Mouse (Mus musculus) forebrain, embryonic 15.5 days (tissue): ENCODE results near the gene Vkorc1. TPM values are rescaled to one million over a fixed set of nuclear protein-coding genes. Genes with fewer than 3 reads are reported as not detected.
A peak's percentile ranks its signal among the peaks of the same experiment; 100 is the strongest.

Source experiments
- ATAC-seq: fragments of 200-750 bp; cut with Nextera tagmentation; replicated peaks from 2 replicates; pipeline ENCODE4 v1.8.0; 2017; ENCODE audit warnings: mild to moderate bottlenecking, moderate TSS enrichment, moderate library complexity
- H3K27ac ChIP-seq: fragments of 300-500 bp; sonication (generic); replicated peaks from 2 replicates; pipeline ENCODE4 v1.5.1; 2015; ENCODE audit warnings: mild to moderate bottlenecking, inconsistent platforms
- H3K27me3 ChIP-seq: fragments of 300-500 bp; sonication (generic); 2 replicates; pipeline ENCODE4 v1.6.1; 2015; ENCODE audit warnings: inconsistent platforms
- H3K36me3 ChIP-seq: fragments of 300-500 bp; sonication (generic); 2 replicates; pipeline ENCODE4 v1.6.1; 2015; ENCODE audit warnings: mild to moderate bottlenecking, inconsistent platforms
- H3K4me1 ChIP-seq: fragments of 300-500 bp; sonication (generic); 2 replicates; pipeline ENCODE4 v1.6.1; 2015; ENCODE audit warnings: inconsistent platforms
- H3K4me2 ChIP-seq: fragments of 300-500 bp; sonication (generic); replicated peaks from 2 replicates; pipeline ENCODE4 v1.6.1; 2015; ENCODE audit warnings: mild to moderate bottlenecking, inconsistent platforms
- H3K4me3 ChIP-seq: fragments of 300-500 bp; sonication (generic); 2 replicates; pipeline ENCODE4 v1.5.1; 2015; ENCODE audit warnings: mild to moderate bottlenecking, inconsistent platforms
- H3K9ac ChIP-seq: fragments of 300-500 bp; sonication (generic); replicated peaks from 2 replicates; pipeline ENCODE4 v1.6.1; 2015; ENCODE audit warnings: mild to moderate bottlenecking, inconsistent platforms
- H3K9me3 ChIP-seq: fragments of 300-500 bp; sonication (generic); 2 replicates; pipeline ENCODE4 v1.6.1; 2016; ENCODE audit warnings: inconsistent platforms
- WGBS: fragments of 180-500 bp; shearing (Covaris S2); methylation state at CpG from one replicate; pipeline ENCODE4 v1.1.7; 2015; ENCODE audit warnings: mixed read lengths; 5-methylcytosine and 5-hydroxymethylcytosine counted together
- polyA plus RNA-seq: library from polyadenylated mRNA; unstranded; fragments of >200 nt; fragmentation: Nextera tagmentation; extraction: Ambion mirVana; gene quantifications from 2 replicates; pipeline ENCODE4 v1.2.1, GENCODE M21; 2015

Gene Vkorc1
- polyA plus RNA-seq, 1 experiment from 2014 or later, result 65.7 TPM

- H3K4me1 ChIP-seq, result peaks cover 19% of the 10 kb centered on the region
- H3K9me3 ChIP-seq, result no peaks in the 10 kb centered on the region
- no peaks in the 10 kb centered on the region for H3K27me3 ChIP-seq
- H3K4me3 ChIP-seq, result no peak overlapping the region
- WGBS, result 81% methylated on average over 5 of the region's 5 CpGs
- H3K4me2 ChIP-seq, result no peak overlapping the region
- H3K9ac ChIP-seq, result no peak overlapping the region
- no peak for ATAC-seq
- H3K36me3 ChIP-seq, result peaks cover 45% of the 10 kb centered on the region
- no peak overlapping the region for H3K27ac ChIP-seq
These were observed 25.1 kb downstream of the Vkorc1 start for GRCm38 (mm10) chr7:127870136-127870821.

GRCm38 (mm10) chr7:127869149-127869810 is 26.1 kb downstream of the Vkorc1 start:
- no peak overlapping the region for H3K4me3 ChIP-seq
- H3K27me3 ChIP-seq, result no peaks in the 10 kb centered on the region
- H3K27ac ChIP-seq, result 0 out of 2 replicates have a peak overlapping the region, but pooled peaks have one; percentile 27
- no peak for ATAC-seq
- H3K4me1 ChIP-seq, result peaks cover 15% of the 10 kb centered on the region
- no peak overlapping the region for H3K9ac ChIP-seq
- no peaks in the 10 kb centered on the region for H3K9me3 ChIP-seq
- peaks cover 52% of the 10 kb centered on the region for H3K36me3 ChIP-seq
- 58% methylated on average over 3 of the region's 3 CpGs for WGBS
- no peak overlapping the region for H3K4me2 ChIP-seq

GRCm38 (mm10) chr7:127867641-127868040 is 27.8 kb downstream of the Vkorc1 start:
- peaks cover under 1% of the 10 kb centered on the region for H3K4me1 ChIP-seq
- H3K9ac ChIP-seq, result no peak overlapping the region
- no peaks in the 10 kb centered on the region for H3K27me3 ChIP-seq
- no peak overlapping the region for H3K4me2 ChIP-seq
- no peaks in the 10 kb centered on the region for H3K9me3 ChIP-seq
- H3K36me3 ChIP-seq, result peaks cover 57% of the 10 kb centered on the region
- H3K4me3 ChIP-seq, result no peak overlapping the region
- 95% methylated on average over 18 of the region's 18 CpGs for whole genome bisulfite sequencing
- no peak overlapping the region for H3K27ac ChIP-seq
- no peak for ATAC-seq

GRCm38 (mm10) chr7:127866434-127866833 is 29.0 kb downstream of the Vkorc1 start:
- no peaks in the 10 kb centered on the region for H3K9me3 ChIP-seq
- H3K36me3 ChIP-seq, result peaks cover 48% of the 10 kb centered on the region
- ATAC-seq, result no peak

GRCm38 (mm10) chr7:127858258-127858657 is 37.2 kb downstream of the Vkorc1 start:
- Histone ChIP-seq H3K4me1 (no peaks in the 10 kb centered on the region), H3K36me3 (no peaks in the 10 kb centered on the region; the same call in 1 of the 2 replicates), H3K9me3 (no peaks in the 10 kb centered on the region), H3K4me3 (no peak overlapping the region), H3K9ac (no peak overlapping the region), H3K4me2 (no peak overlapping the region), H3K27ac (no peak overlapping the region), H3K27me3 (no peaks in the 10 kb centered on the region)
- no peak for ATAC-seq
- WGBS, result 89% methylated on average over 6 of the region's 6 CpGs

More at GRCm38 (mm10) chr7:127866434-127866833, 29.0 kb downstream of the Vkorc1 start:
- Histone ChIP-seq H3K4me2 (no peak overlapping the region), H3K27ac (no peak overlapping the region), H3K4me3 (no peak overlapping the region), H3K9ac (no peak overlapping the region), H3K4me1 (no peaks in the 10 kb centered on the region), H3K27me3 (no peaks in the 10 kb centered on the region)
- WGBS, result 97% methylated on average over 12 of the region's 12 CpGs

GRCm38 (mm10) chr7:127850906-127851305 is 44.5 kb downstream of the Vkorc1 start:
- H3K36me3 ChIP-seq, result no peaks in the 10 kb centered on the region
- ATAC-seq, result no peak
- H3K27me3 ChIP-seq, result no peaks in the 10 kb centered on the region
- no peak overlapping the region for H3K4me2 ChIP-seq
- no peak overlapping the region for H3K9ac ChIP-seq
- H3K27ac ChIP-seq, result no peak overlapping the region
- H3K4me3 ChIP-seq, result no peak overlapping the region
- no peaks in the 10 kb centered on the region for H3K4me1 ChIP-seq
- H3K9me3 ChIP-seq, result no peaks in the 10 kb centered on the region
- WGBS, result 79% methylated on average over 5 of the region's 5 CpGs

- WGBS, result 85% methylated on average over 6 of the region's 6 CpGs
- no peak overlapping the region for H3K27ac ChIP-seq
- no peak overlapping the region for H3K9ac ChIP-seq
- H3K27me3 ChIP-seq, result no peaks in the 10 kb centered on the region
- no peaks in the 10 kb centered on the region for H3K4me1 ChIP-seq
- H3K36me3 ChIP-seq, result no peaks in the 10 kb centered on the region
- no peaks in the 10 kb centered on the region for H3K9me3 ChIP-seq
- ATAC-seq, result no peak
- no peak overlapping the region for H3K4me2 ChIP-seq
- no peak overlapping the region for H3K4me3 ChIP-seq
These were observed 45.2 kb downstream of the Vkorc1 start for GRCm38 (mm10) chr7:127849973-127850875.

Other genes starting within 250 kb of the Vkorc1 start
- gene Bcl7c, start 186.7 kb downstream of the Vkorc1 start, polyA plus RNA-seq, result 43.1 and 47.9 TPM in 2 replicates
- gene Ctf1, start 182.9 kb downstream of the Vkorc1 start, polyA plus RNA-seq, result 3.8 and 5.8 TPM in 2 replicates
- 0.10 and 0.19 TPM in 2 replicates for gene Ctf2, start 163.5 kb downstream of the Vkorc1 start, polyA plus RNA-seq
- 9.4 and 10.5 TPM in 2 replicates for gene Fbxl19, start 151.1 kb downstream of the Vkorc1 start, polyA plus RNA-seq
- 8.7 and 8.8 TPM in 2 replicates for gene Orai3, start 125.8 kb downstream of the Vkorc1 start, polyA plus RNA-seq
- gene Setd1a, start 118.9 kb downstream of the Vkorc1 start, polyA plus RNA-seq, result 22.4 and 24.8 TPM in 2 replicates
- not detected in 2 replicates for gene Gm49388, start 110.0 kb downstream of the Vkorc1 start, polyA plus RNA-seq
- 7.4 TPM in 2 replicates for gene Hsd3b7, start 95.0 kb downstream of the Vkorc1 start, polyA plus RNA-seq
- gene Stx4a, start 71.3 kb downstream of the Vkorc1 start, polyA plus RNA-seq, result 19.2 and 21.3 TPM in 2 replicates
- gene Stx1b, start 71.1 kb downstream of the Vkorc1 start, polyA plus RNA-seq, result 34.5 and 37.4 TPM in 2 replicates
- gene Zfp646, start 19.4 kb downstream of the Vkorc1 start, polyA plus RNA-seq, result 13.2 and 13.7 TPM in 2 replicates
- 46.2 and 48.4 TPM in 2 replicates for gene Zfp668, start 18.8 kb downstream of the Vkorc1 start, polyA plus RNA-seq
- 0.78 and 0.92 TPM in 2 replicates for gene Prss53, start 4.6 kb downstream of the Vkorc1 start, polyA plus RNA-seq
- gene Gm21974, start 163 bp downstream of the Vkorc1 start, polyA plus RNA-seq, result not detected in 2 replicates
- 81.7 and 84.3 TPM in 2 replicates for gene Bckdk, start 8.5 kb upstream of the Vkorc1 start, polyA plus RNA-seq
- 52.7 and 56.5 TPM in 2 replicates for gene Kat8, start 16.9 kb upstream of the Vkorc1 start, polyA plus RNA-seq
- gene Prss8, start 34.5 kb upstream of the Vkorc1 start, polyA plus RNA-seq, result 0.20 and 0.29 TPM in 2 replicates
- gene Prss36, start 51.1 kb upstream of the Vkorc1 start, polyA plus RNA-seq, result 9.6 and 11.6 TPM in 2 replicates
- 438 and 469 TPM in 2 replicates for gene Fus, start 71.8 kb upstream of the Vkorc1 start, polyA plus RNA-seq
- gene Pycard, start 98.2 kb upstream of the Vkorc1 start, polyA plus RNA-seq, result 4.1 and 6.7 TPM in 2 replicates
- gene Trim72, start 108.3 kb upstream of the Vkorc1 start, polyA plus RNA-seq, result not detected in 2 replicates
- 0.96 and 1.0 TPM in 2 replicates for gene Itgam, start 167.0 kb upstream of the Vkorc1 start, polyA plus RNA-seq
- gene Gm49368, start 167.1 kb upstream of the Vkorc1 start, polyA plus RNA-seq, result not detected in 2 replicates
- 0.27 TPM in 1 of 2 replicates, not detected in the other for gene Itgax, start 233.9 kb upstream of the Vkorc1 start, polyA plus RNA-seq